Mouse (Mus musculus) cerebellum, adult 8-10 months (tissue): ENCODE results near the gene Cacng3.

Source experiments
- DNase-seq: peaks from one replicate; pipeline ENCODE4 v3.0.0; 2022

Gene Cacng3

DNA sequence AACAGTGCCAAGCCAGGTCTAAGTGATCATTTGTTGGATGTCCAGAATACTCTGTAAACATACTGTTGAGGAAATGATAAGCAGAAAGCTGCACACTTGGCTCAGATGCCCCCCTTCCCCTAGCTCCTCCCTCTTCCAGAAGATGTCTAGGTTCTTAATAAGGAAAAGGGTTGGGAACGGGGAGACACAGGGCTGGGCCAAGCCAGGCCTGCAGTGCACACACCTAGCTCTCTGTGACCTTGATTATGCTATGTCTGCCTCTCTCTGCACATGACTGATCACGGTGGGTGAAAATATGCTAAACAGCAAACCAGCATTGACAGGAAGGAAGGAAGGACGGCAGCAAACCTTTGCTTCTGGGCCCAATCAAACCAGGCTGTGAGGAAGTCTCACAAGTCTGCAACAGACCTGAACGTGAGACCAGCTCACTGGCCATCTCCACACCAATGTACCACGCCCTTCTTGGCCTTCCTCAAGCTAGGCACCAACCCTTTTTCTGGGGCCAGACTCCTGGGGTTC lies 53.1 kb downstream of the Cacng3 start:
- DNase-seq: no peak

- no peak for DNase-seq
These were observed 56.1 kb downstream of the Cacng3 start for GRCm38 (mm10) chr7:122726376-122726775.

- DNase-seq: no peak
These were observed 57.9 kb downstream of the Cacng3 start for GRCm38 (mm10) chr7:122728186-122728585.

- DNase-seq: no peak
These were observed 58.6 kb downstream of the Cacng3 start for GRCm38 (mm10) chr7:122728846-122729245.

GRCm38 (mm10) chr7:122735323-122735722 lies 65.0 kb downstream of the Cacng3 start:
- no peak for DNase-seq

GRCm38 (mm10) chr7:122738541-122738940 lies 68.2 kb downstream of the Cacng3 start:
- DNase-seq: no peak

GRCm38 (mm10) chr7:122740663-122741062 lies 70.4 kb downstream of the Cacng3 start:
- no peak for DNase-seq

DNA sequence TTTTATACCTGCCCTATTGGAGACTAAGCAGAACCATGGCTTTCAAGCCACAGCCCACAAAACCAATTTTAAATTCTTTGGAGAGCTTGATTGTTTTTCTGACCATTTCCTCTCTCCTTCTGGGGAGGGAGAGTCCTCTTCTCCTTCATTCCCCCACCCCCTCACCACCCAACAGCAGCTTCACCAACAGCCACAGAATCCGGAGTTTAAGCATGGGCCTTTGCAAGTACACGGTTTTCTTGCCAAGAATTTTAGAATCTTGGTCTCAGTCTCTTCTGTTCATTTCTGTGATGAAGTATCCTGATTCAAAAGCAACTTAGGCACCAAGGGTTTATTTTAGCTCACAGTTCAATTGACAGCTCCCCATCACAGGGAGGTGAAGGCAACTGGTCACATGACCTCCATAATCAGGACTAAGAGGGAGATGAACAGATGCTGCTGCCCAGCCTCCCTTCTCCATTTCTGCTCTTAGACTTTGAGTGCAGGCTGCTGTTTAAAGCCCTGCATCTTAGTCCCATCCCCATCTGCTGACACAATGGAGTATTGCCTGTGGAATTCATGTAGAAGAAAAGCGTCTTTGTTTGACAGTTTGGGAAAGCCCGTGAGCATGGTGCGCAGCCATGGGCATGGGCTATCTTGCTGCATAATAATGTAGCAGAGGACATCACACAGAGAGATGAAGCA lies 85.8 kb downstream of the Cacng3 start:
- DNase-seq: no peak

DNA sequence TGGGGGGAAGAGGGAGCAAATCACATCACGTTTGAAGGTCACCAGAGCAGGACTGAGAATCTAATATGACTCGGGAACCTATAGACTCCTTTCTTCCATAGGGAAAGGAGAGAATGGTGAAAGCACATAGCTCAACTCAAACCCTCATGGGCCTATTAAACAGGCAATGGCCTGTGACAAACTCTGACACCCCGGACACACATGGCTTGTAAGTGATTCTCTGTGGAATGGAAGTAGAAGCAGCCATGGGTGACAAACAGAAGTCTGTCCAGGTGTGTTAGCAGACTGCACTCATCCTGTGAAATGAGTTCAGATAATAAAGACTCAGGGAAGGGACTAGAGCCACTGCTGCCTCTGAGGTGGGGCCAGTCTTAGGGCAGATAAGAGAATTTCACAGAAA lies 88.4 kb downstream of the Cacng3 start:
- DNase-seq: no peak

- no peak for DNase-seq
These were observed 94.2 kb downstream of the Cacng3 start for GRCm38 (mm10) chr7:122764506-122764905.

DNA sequence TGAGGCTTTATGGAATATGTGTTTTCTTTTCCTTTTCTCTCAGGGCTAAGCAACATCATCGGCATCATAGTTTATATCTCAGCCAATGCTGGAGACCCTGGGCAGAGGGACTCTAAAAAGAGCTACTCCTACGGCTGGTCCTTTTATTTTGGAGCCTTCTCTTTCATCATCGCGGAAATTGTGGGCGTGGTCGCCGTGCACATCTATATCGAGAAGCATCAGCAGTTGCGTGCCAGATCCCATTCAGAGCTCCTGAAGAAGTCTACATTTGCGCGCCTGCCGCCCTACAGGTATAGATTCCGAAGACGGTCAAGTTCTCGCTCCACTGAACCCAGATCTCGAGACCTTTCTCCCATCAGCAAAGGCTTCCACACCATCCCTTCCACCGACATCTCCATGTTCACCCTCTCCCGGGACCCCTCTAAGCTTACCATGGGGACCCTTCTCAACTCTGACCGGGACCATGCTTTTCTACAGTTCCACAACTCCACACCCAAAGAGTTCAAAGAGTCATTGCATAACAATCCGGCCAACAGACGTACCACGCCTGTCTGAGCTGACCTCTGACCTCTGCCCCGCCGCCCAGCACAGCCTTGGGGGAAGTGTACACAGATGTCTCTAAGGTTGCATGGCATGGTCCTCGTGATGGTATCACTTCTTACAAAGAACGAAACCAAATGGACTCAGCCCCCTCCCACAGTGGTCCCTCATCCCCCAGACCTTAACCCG lies 98.2 kb downstream of the Cacng3 start:
- no peak for DNase-seq

GRCm38 (mm10) chr7:122779601-122780000 lies 109.3 kb downstream of the Cacng3 start:
- no peak for DNase-seq

- DNase-seq: no peak
These were observed 119.6 kb downstream of the Cacng3 start for GRCm38 (mm10) chr7:122789929-122790328.

DNA sequence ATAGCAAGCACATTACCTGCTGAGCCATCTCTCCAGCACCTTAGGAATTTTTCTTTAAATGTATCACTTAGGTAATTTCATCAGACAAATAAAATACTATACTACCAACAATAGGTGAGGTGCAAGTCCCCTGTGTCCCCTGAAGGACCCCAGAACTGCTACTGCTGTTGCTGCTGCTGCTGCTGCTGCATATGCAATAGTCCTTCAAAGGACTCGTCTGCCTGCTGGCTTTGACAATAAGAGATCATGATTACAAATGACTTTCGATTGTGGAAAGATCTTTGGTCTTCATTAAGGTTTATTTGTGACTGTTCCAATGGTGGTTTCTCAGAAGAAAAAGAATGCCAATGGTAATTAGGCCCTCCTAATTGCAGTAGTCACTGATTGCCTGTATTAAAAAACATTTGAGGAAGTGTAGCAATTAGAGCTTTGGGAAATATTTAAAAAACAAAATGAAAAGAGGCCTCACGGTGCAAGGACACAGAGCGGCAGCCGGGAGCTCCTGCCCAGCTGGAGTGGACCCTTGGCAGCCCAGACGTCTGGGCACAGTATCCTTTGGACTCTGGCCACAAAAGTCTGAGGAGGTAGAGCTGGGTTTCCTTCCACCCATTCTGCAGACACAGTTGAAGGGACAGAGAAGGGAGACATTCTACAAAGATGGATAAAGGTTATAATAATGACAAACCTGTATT lies 123.5 kb downstream of the Cacng3 start:
- DNase-seq: no peak

DNA sequence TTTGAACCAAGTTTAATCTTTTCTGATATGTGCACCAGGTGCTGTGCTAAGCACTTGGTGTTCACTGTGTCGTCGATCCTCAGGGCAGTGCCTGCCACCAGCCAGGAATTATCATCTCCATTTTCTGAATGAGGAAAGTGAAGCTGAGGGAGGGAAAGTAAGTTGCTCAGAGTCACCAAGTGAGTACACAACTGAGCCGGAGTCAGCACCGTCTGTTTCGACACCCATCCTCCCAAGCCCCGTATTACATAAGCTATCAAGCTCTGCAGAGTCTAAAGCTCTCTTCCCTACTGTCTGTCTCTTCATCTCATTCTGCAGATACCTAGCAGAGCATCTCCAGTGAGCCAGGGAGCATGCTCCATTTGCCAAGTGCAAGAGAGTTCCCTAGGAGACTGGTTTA lies 124.8 kb downstream of the Cacng3 start:
- DNase-seq: no peak

GRCm38 (mm10) chr7:122800821-122801220 lies 130.5 kb downstream of the Cacng3 start:
- DNase-seq: no peak

DNA sequence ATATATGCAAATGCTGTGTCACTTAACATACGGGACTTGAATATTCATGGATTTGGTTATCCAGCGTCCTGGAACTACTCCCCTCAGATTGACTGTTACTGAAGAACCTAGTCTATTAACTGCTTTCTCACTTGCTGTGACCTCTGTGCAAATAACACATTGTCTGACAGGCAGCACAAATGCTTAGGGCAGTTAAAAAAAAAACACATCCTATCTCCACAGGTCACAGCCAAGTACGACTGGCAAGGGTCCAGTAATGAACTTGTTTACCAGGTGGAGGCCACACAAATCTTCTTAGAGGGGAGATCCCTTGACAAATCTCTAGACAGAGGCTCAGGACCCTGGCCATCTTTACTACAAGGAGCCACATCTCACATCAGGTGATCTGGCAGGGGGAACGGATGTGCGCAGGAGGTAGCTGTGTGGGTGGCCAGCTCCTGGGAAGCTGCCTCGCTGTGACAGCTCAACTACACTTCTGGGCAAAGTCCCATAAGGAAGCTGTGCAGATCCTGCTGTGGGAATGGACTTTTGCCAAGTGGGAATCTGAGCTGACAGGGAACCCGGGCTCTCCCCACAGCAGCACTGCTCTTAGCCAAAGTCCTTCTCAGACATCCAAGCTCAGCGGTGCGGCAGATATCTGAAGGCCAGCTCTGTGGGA lies 133.7 kb downstream of the Cacng3 start:
- no peak for DNase-seq

DNA sequence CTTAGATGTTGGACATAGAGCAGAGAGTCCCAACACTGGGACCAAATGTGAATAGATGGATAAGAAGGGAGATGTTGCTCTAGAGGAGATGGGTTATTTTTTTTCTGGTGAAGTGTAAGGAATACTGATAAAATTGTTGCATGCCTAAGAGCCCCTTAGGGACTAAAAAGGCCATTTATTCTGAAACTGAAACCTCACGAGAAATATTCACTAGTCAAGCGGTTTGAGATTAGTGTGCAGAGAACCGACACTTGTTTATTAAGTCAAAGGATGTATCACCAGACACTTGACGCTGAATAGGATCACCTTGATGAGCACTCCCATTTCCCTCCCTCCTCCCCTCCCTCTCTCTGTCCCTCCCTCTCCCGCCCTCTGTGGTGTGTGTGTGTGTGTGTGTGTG lies 136.2 kb downstream of the Cacng3 start:
- DNase-seq: no peak

- DNase-seq: no peak
These were observed 143.4 kb downstream of the Cacng3 start for GRCm38 (mm10) chr7:122813724-122814123.

- no peak for DNase-seq
These were observed 147.3 kb downstream of the Cacng3 start for GRCm38 (mm10) chr7:122817565-122817964.
